Mouse (Mus musculus) CH12.LX (cell line): Measurements from ENCODE around the gene Med17. TPM values are rescaled to one million over a fixed set of nuclear protein-coding genes. Genes with fewer than 3 reads are reported as not detected.

Source experiments
- DNase-seq: peaks from one replicate; pipeline ENCODE4 v3.0.0-alpha.2; 2013; ENCODE audit errors: extremely low read depth
- H3K27ac ChIP-seq: 2 replicates; pipeline ENCODE4 v1.5.1; 2012; ENCODE audit warnings: low read depth, mild to moderate bottlenecking, control low read depth, moderate library complexity; ENCODE audit not compliant: insufficient read depth
- H3K27me3 ChIP-seq: replicated peaks from 2 replicates; pipeline ENCODE3; 2012; ENCODE audit warnings: inconsistent platforms
- H3K36me3 ChIP-seq, 2 experiments: replicated peaks in 1 of 2; 2 replicates each; pipeline versions ENCODE3 to v1.6.1; 2012; ENCODE audit warnings: inconsistent platforms in 1 of 2, low read length in 1 of 2, mild to moderate bottlenecking in 1 of 2, mixed read lengths in 1 of 2, moderate library complexity in 1 of 2; ENCODE audit not compliant: control insufficient read depth in 1 of 2, insufficient read depth in 1 of 2
- H3K4me1 ChIP-seq, 2 experiments: 2 replicates each; pipeline ENCODE4 v1.6.1; 2012; ENCODE audit warnings: inconsistent platforms in 1 of 2, moderate library complexity in 1 of 2; ENCODE audit not compliant: insufficient read depth in 2 of 2, control insufficient read depth in 1 of 2
- H3K4me2 ChIP-seq: 2 replicates; pipeline ENCODE4 v1.6.1; 2012; ENCODE audit warnings: low read depth, mild to moderate bottlenecking, control low read depth; ENCODE audit not compliant: poor library complexity, insufficient read depth, severe bottlenecking
- H3K4me3 ChIP-seq, 3 experiments: fragments of 150-350 bp in 1 of 3; sonication (generic) in 1 of 3; replicated peaks in 1 of 3; 2 replicates each; pipeline versions ENCODE3 to v1.5.1; 2011 to 2012; ENCODE audit warnings: low read depth in 2 of 3, low read length in 2 of 3, mild to moderate bottlenecking in 2 of 3, moderate library complexity in 2 of 3, control low read depth in 1 of 3, improper control_type of control experiment in 1 of 3, inconsistent platforms in 1 of 3, mixed read lengths in 1 of 3; ENCODE audit not compliant: poor library complexity in 1 of 3
- H3K79me2 ChIP-seq: replicated peaks from 2 replicates; pipeline ENCODE4 v1.6.1; 2012; ENCODE audit warnings: mild to moderate bottlenecking, moderate library complexity; ENCODE audit not compliant: control insufficient read depth, poor library complexity, insufficient read depth, severe bottlenecking; ENCODE audit errors: extremely low read depth
- H3K9ac ChIP-seq: 2 replicates; pipeline ENCODE4 v1.6.1; 2012; ENCODE audit warnings: low read depth, mild to moderate bottlenecking, control low read depth, moderate library complexity; ENCODE audit not compliant: insufficient read depth
- H3K9me3 ChIP-seq: replicated peaks from 2 replicates; pipeline ENCODE3; 2012; ENCODE audit warnings: low read length, inconsistent platforms, mixed read lengths
- CHD2 ChIP-seq: IDR thresholded peaks from 2 replicates; pipeline ENCODE4 v1.6.1; 2011; ENCODE audit warnings: low read length, improper control_type of control experiment
- ELF1 ChIP-seq: IDR thresholded peaks from 2 replicates; pipeline ENCODE4 v1.6.1; 2014; ENCODE audit warnings: low read depth, mild to moderate bottlenecking, inconsistent platforms, low read length, improper control_type of control experiment
- GABPA ChIP-seq: IDR thresholded peaks from 2 replicates; pipeline ENCODE4 v1.6.1; 2012; ENCODE audit warnings: low read depth, low read length, improper control_type of control experiment, inconsistent platforms; ENCODE audit not compliant: insufficient replicate concordance
- HCFC1 ChIP-seq: IDR thresholded peaks from 2 replicates; pipeline ENCODE4 v1.6.1; 2012; ENCODE audit warnings: low read depth, mild to moderate bottlenecking, inconsistent platforms, low read length, improper control_type of control experiment
- KAT2A ChIP-seq: IDR thresholded peaks from 2 replicates; pipeline ENCODE4 v1.6.1; 2012; ENCODE audit warnings: low read length, improper control_type of control experiment, inconsistent platforms; ENCODE audit not compliant: insufficient replicate concordance
- MAFK ChIP-seq: IDR thresholded peaks from 2 replicates; pipeline ENCODE4 v1.6.1; 2011; ENCODE audit warnings: low read length, improper control_type of control experiment; ENCODE audit not compliant: insufficient replicate concordance
- MAZ ChIP-seq: IDR thresholded peaks from 2 replicates; pipeline ENCODE4 v1.6.1; 2012; ENCODE audit warnings: low read depth, mild to moderate bottlenecking, inconsistent platforms, low read length, improper control_type of control experiment, moderate library complexity
- MXI1 ChIP-seq: IDR thresholded peaks from 2 replicates; pipeline ENCODE4 v1.6.1; 2011; ENCODE audit warnings: mild to moderate bottlenecking, low read depth, low read length, improper control_type of control experiment
- MYC ChIP-seq: IDR thresholded peaks from 2 replicates; pipeline ENCODE4 v1.6.1; 2011; ENCODE audit warnings: low read depth, mild to moderate bottlenecking, improper control_type of control experiment, low read length
- NELFE ChIP-seq: IDR thresholded peaks from 2 replicates; pipeline ENCODE4 v1.6.1; 2011; ENCODE audit warnings: low read depth, low read length, improper control_type of control experiment
- PAX5 ChIP-seq: IDR thresholded peaks from 2 replicates; pipeline ENCODE4 v1.6.1; 2012; ENCODE audit warnings: low read length, inconsistent platforms, mixed read lengths
- POLR2A ChIP-seq: IDR thresholded peaks from 2 replicates; pipeline ENCODE4 v1.6.1; 2011; ENCODE audit warnings: low read depth, mild to moderate bottlenecking, improper control_type of control experiment, low read length
- TBP ChIP-seq: conservative IDR thresholded peaks from 2 replicates; pipeline ENCODE4 v1.6.1; 2011; ENCODE audit warnings: low read depth, low read length, improper control_type of control experiment
- TCF12 ChIP-seq: IDR thresholded peaks from 2 replicates; pipeline ENCODE4 v1.6.1; 2014; ENCODE audit warnings: low read depth, mild to moderate bottlenecking, inconsistent platforms, low read length, improper control_type of control experiment
- USF1 ChIP-seq: IDR thresholded peaks from 2 replicates; pipeline ENCODE4 v1.6.1; 2014; ENCODE audit warnings: low read depth, mild to moderate bottlenecking, inconsistent platforms, low read length, improper control_type of control experiment
- USF2 ChIP-seq: conservative IDR thresholded peaks from 2 replicates; pipeline ENCODE4 v1.6.1; 2011; ENCODE audit warnings: low read depth, low read length, improper control_type of control experiment
- ZC3H11A ChIP-seq: IDR thresholded peaks from 2 replicates; pipeline ENCODE4 v1.6.1; 2012; ENCODE audit warnings: low read depth, mild to moderate bottlenecking, inconsistent platforms, low read length, improper control_type of control experiment
- ZKSCAN1 ChIP-seq: IDR thresholded peaks from 2 replicates; pipeline ENCODE4 v1.6.1; 2012; ENCODE audit warnings: low read depth, inconsistent platforms, low read length, improper control_type of control experiment, borderline replicate concordance
- dilution Hi-C: fragments of 300-500 bp; cut with MboI; formaldehyde crosslinking; loops from 2 replicates; pipeline ENCODE4 v1.14.3; 2020; ENCODE audit warnings: low sequenced_read_pairs; ENCODE audit not compliant: extremely low pct_unique_long_range_greater_than_20kb, extremely low pct_ligation_motif_present
- in situ Hi-C: fragments of 300-500 bp; cut with MboI; formaldehyde crosslinking; loops from 3 replicates; pipeline ENCODE4 v1.14.3; 2019; ENCODE audit warnings: low sequenced_read_pairs, low pct_ligation_motif_present, low pct_unique_long_range_greater_than_20kb, mixed read lengths
- polyA plus RNA-seq: library from polyadenylated mRNA; unstranded; fragments of >175 nt; gene quantifications from 2 replicates; pipeline ENCODE4 v1.2.1, GENCODE M21; 2012; ENCODE audit warnings: low read depth; ENCODE audit not compliant: insufficient read length
- total RNA-seq, 2 experiments: library from RNA; depleted of rRNA; stranded (reverse); fragments of 300-350 nt in 1 of 2; fragments of >200 nt in 1 of 2; gene quantifications; 2 replicates each; pipeline ENCODE4 v1.2.3; 2012 to 2014

Med17 gene
- total and polyA plus RNA-seq, 3 experiments, result 39.7 to 59.8 (median 57.0) TPM

GRCm38 (mm10) chr9:15289251-15289650 lies 9.5 kb upstream of the Med17 start:
- no peaks in the 10 kb centered on the region for H3K9me3 ChIP-seq
- DNase-seq, result no peak
- dilution Hi-C loops (no loop called here), in situ Hi-C loops (no loop called here)
- H3K27me3 ChIP-seq, result no peaks in the 10 kb centered on the region
- H3K4me2 ChIP-seq, result no peak overlapping the region
- TF ChIP-seq USF2, result no peak
- TF ChIP-seq PAX5, result no peak
- no peak for TF ChIP-seq MAFK
- no peak for TF ChIP-seq KAT2A
- no peak for TF ChIP-seq MYC
- no peak for TF ChIP-seq CHD2
- no peak overlapping the region for H3K9ac ChIP-seq
- peaks cover 12 to 73% of the 10 kb centered on the region in 2 experiments for H3K36me3 ChIP-seq
- no peak overlapping the region for H3K27ac ChIP-seq
- no peaks in the 10 kb centered on the region for H3K4me1 ChIP-seq
- no peaks in the 10 kb centered on the region for H3K79me2 ChIP-seq
- H3K4me3 ChIP-seq, result no peak overlapping the region

GRCm38 (mm10) chr9:15288402-15288801 lies 8.7 kb upstream of the Med17 start:
- no peak for DNase-seq
- dilution Hi-C loops, result no loop called here
- Histone ChIP-seq H3K9ac (no peak overlapping the region), H3K4me2 (no peak overlapping the region), H3K27ac (no peak overlapping the region), H3K4me3 (no peak overlapping the region), H3K27me3 (no peaks in the 10 kb centered on the region), H3K9me3 (no peaks in the 10 kb centered on the region), H3K36me3 (peaks cover 12 to 74% of the 10 kb centered on the region in 2 experiments), H3K4me1 (no peaks in the 10 kb centered on the region), H3K79me2 (no peaks in the 10 kb centered on the region)
- no peak for TF ChIP-seq ZC3H11A
- TF ChIP-seq USF1, result no peak
- no peak for TF ChIP-seq CHD2
- TF ChIP-seq MAFK, result no peak
- no peak for TF ChIP-seq HCFC1
- in situ Hi-C loops, result no loop called here

- H3K79me2 ChIP-seq, result no peaks in the 10 kb centered on the region
- H3K4me1 ChIP-seq, result no peaks in the 10 kb centered on the region
- no peak overlapping the region for H3K4me3 ChIP-seq
- H3K9ac ChIP-seq, result no peak overlapping the region
- H3K27me3 ChIP-seq, result no peaks in the 10 kb centered on the region
- no peak overlapping the region for H3K4me2 ChIP-seq
- DNase-seq, result no peak
- H3K36me3 ChIP-seq, result peaks cover 12 to 69% of the 10 kb centered on the region in 2 experiments
- dilution Hi-C loops, result no loop called here
- TF ChIP-seq ZKSCAN1 (no peak), TBP (no peak), ZC3H11A (no peak), MAZ (no peak), TCF12 (no peak), GABPA (no peak), MXI1 (no peak), NELFE (no peak), USF1 (no peak), ELF1 (no peak), POLR2A (no peak)
- in situ Hi-C loops, result no loop called here
- no peaks in the 10 kb centered on the region for H3K9me3 ChIP-seq
- no peak overlapping the region for H3K27ac ChIP-seq
These were observed 8.1 kb upstream of the Med17 start for GRCm38 (mm10) chr9:15287846-15288245.
